Mouse (Mus musculus) stomach, postnatal 0 days (tissue): Measurements from ENCODE around the gene Stard3nl. TPM values are rescaled to one million over a fixed set of nuclear protein-coding genes. Genes with fewer than 3 reads are reported as not detected.
"Not testable (repeated sequence)": the region's sequence is repeated elsewhere in the genome, so short reads cannot be mapped to it uniquely, and the experiment has no call there.

Experiments used
- ATAC-seq: fragments of 200-750 bp; cut with Nextera tagmentation; 2 replicates; pipeline ENCODE4 v1.8.0; 2017; ENCODE audit not compliant: low FRiP score, low TSS enrichment
- DNase-seq: peaks from one replicate; pipeline ENCODE4 v3.0.0-alpha.2; 2016; ENCODE audit warnings: low spot score
- H3K27ac ChIP-seq: fragments of 300-500 bp; sonication (generic); replicated peaks from 2 replicates; pipeline ENCODE4 v1.5.1; 2014; ENCODE audit warnings: mild to moderate bottlenecking, control low read depth
- H3K27me3 ChIP-seq: fragments of 300-500 bp; sonication (generic); 2 replicates; pipeline ENCODE4 v1.6.1; 2014; ENCODE audit warnings: low read length; ENCODE audit not compliant: control insufficient read depth, insufficient read depth
- H3K36me3 ChIP-seq: fragments of 300-500 bp; sonication (generic); 2 replicates; pipeline ENCODE4 v1.6.1; 2014; ENCODE audit warnings: low read length, mixed read lengths; ENCODE audit not compliant: control insufficient read depth, insufficient read depth
- H3K4me1 ChIP-seq: fragments of 300-500 bp; sonication (generic); replicated peaks from 2 replicates; pipeline ENCODE4 v1.6.1; 2014; ENCODE audit warnings: antibody characterized with exemption; ENCODE audit not compliant: control insufficient read depth, insufficient read depth
- H3K4me2 ChIP-seq: fragments of 300-500 bp; sonication (generic); replicated peaks from 2 replicates; pipeline ENCODE4 v1.6.1; 2014; ENCODE audit warnings: low read depth, mild to moderate bottlenecking, control low read depth, moderate library complexity
- H3K4me3 ChIP-seq: fragments of 300-500 bp; sonication (generic); 2 replicates; pipeline ENCODE4 v1.5.1; 2014; ENCODE audit warnings: low read depth, low read length, control low read depth
- H3K9ac ChIP-seq: fragments of 300-500 bp; sonication (generic); 2 replicates; pipeline ENCODE4 v1.6.1; 2014; ENCODE audit warnings: mild to moderate bottlenecking, low read length, control low read depth, mixed read lengths
- H3K9me3 ChIP-seq: fragments of 300-500 bp; sonication (generic); 2 replicates; pipeline ENCODE4 v1.6.1; 2016; ENCODE audit warnings: low read length; ENCODE audit not compliant: control insufficient read depth
- CTCF ChIP-seq: IDR thresholded peaks from 2 replicates; pipeline ENCODE4 v1.5.1; 2016; ENCODE audit warnings: antibody characterized with exemption, low read depth, mild to moderate bottlenecking, moderate library complexity
- EP300 ChIP-seq: optimal IDR thresholded peaks from 2 replicates; pipeline ENCODE3; 2016; ENCODE audit warnings: antibody characterized with exemption
- WGBS: fragments of 180-500 bp; shearing (Covaris S2); extraction: QIAGEN DNeasy Blood & Tissue Kit; methylation state at CpG from one replicate; pipeline ENCODE4 v1.1.7; 2014; 5-methylcytosine and 5-hydroxymethylcytosine counted together
- polyA plus RNA-seq: library from polyadenylated mRNA; unstranded; fragments of >200 nt; fragmentation: Nextera tagmentation; extraction: Ambion mirVana; gene quantifications from 2 replicates; pipeline ENCODE4 v1.2.1, GENCODE M21; 2015

Gene Stard3nl
- polyA plus RNA-seq, 1 experiment from 2014 or later = 63.0 TPM

- Histone ChIP-seq H3K4me3 (no peak overlapping the region), H3K9me3 (no peaks in the 10 kb centered on the region), H3K27ac (no peak overlapping the region), H3K9ac (no peak overlapping the region), H3K27me3 (no peaks in the 10 kb centered on the region), H3K4me1 (no peaks in the 10 kb centered on the region), H3K36me3 (peaks cover 8% of the 10 kb centered on the region), H3K4me2 (no peak overlapping the region)
- TF ChIP-seq EP300 = no peak
- peak; percentile 66 for TF ChIP-seq CTCF
- 72% methylated on average over 6 of the region's 6 CpGs for WGBS
- peak; percentile 21 for DNase-seq
- no peak for ATAC-seq
These were observed 33.2 kb downstream of the Stard3nl start for GRCm38 (mm10) chr13:19362358-19362757.

GRCm38 (mm10) chr13:19358027-19358426 lies 37.6 kb downstream of the Stard3nl start:
- ATAC-seq (no peak), DNase-seq (no peak)
- no peaks in the 10 kb centered on the region for H3K4me1 ChIP-seq
- no peaks in the 10 kb centered on the region for H3K27me3 ChIP-seq
- no peak overlapping the region for H3K4me3 ChIP-seq
- no peak for TF ChIP-seq EP300
- TF ChIP-seq CTCF = no peak
- H3K9me3 ChIP-seq = no peaks in the 10 kb centered on the region
- H3K27ac ChIP-seq = no peak overlapping the region
- no peak overlapping the region for H3K4me2 ChIP-seq
- no peak overlapping the region for H3K9ac ChIP-seq
- WGBS = 53% methylated on average over 5 of the region's 5 CpGs
- peaks cover 12% of the 10 kb centered on the region for H3K36me3 ChIP-seq

GRCm38 (mm10) chr13:19357301-19357700 lies 38.3 kb downstream of the Stard3nl start:
- no peak for ATAC-seq
- 81% methylated on average over 7 of the region's 7 CpGs for WGBS
- H3K36me3 ChIP-seq = peaks cover 12% of the 10 kb centered on the region
- DNase-seq = no peak
- no peak overlapping the region for H3K27ac ChIP-seq
- no peak overlapping the region for H3K4me2 ChIP-seq
- no peaks in the 10 kb centered on the region for H3K4me1 ChIP-seq
- TF ChIP-seq CTCF = no peak
- no peak for TF ChIP-seq EP300
- no peak overlapping the region for H3K9ac ChIP-seq
- H3K4me3 ChIP-seq = no peak overlapping the region
- H3K9me3 ChIP-seq = no peaks in the 10 kb centered on the region
- no peaks in the 10 kb centered on the region for H3K27me3 ChIP-seq

GRCm38 (mm10) chr13:19356720-19357119 lies 38.9 kb downstream of the Stard3nl start:
- no peak overlapping the region for H3K9ac ChIP-seq
- ATAC-seq = no peak
- TF ChIP-seq CTCF = no peak
- TF ChIP-seq EP300 = no peak
- no peak for DNase-seq
- no peaks in the 10 kb centered on the region for H3K27me3 ChIP-seq
- H3K27ac ChIP-seq = no peak overlapping the region
- H3K4me1 ChIP-seq = no peaks in the 10 kb centered on the region
- H3K36me3 ChIP-seq = peaks cover 12% of the 10 kb centered on the region
- WGBS = 85% methylated on average over 5 of the region's 5 CpGs
- no peak overlapping the region for H3K4me2 ChIP-seq
- H3K9me3 ChIP-seq = no peaks in the 10 kb centered on the region
- H3K4me3 ChIP-seq = no peak overlapping the region

- Histone ChIP-seq H3K4me1 (no peaks in the 10 kb centered on the region), H3K36me3 (peaks cover 12% of the 10 kb centered on the region), H3K4me3 (no peak overlapping the region), H3K27me3 (no peaks in the 10 kb centered on the region), H3K9ac (no peak overlapping the region), H3K9me3 (no peaks in the 10 kb centered on the region), H3K27ac (no peak overlapping the region), H3K4me2 (no peak overlapping the region)
- 78% methylated on average over 7 of the region's 7 CpGs for WGBS
- ATAC-seq (no peak), DNase-seq (no peak)
- TF ChIP-seq EP300 (no peak), CTCF (no peak)
These were observed 39.5 kb downstream of the Stard3nl start for GRCm38 (mm10) chr13:19356120-19356519.

- no peaks in the 10 kb centered on the region for H3K27me3 ChIP-seq
- DNase-seq = no peak
- H3K9ac ChIP-seq = no peak overlapping the region
- no peak overlapping the region for H3K4me3 ChIP-seq
- no peak for ATAC-seq
- H3K27ac ChIP-seq = no peak overlapping the region
- no peaks in the 10 kb centered on the region for H3K9me3 ChIP-seq
- no peaks in the 10 kb centered on the region for H3K4me1 ChIP-seq
- TF ChIP-seq EP300 (no peak), CTCF (no peak)
- H3K4me2 ChIP-seq = no peak overlapping the region
- WGBS = 83% methylated on average over 3 of the region's 3 CpGs
- peaks cover 5% of the 10 kb centered on the region; the same call in 1 of the 2 replicates for H3K36me3 ChIP-seq
These were observed 42.8 kb downstream of the Stard3nl start for GRCm38 (mm10) chr13:19352795-19353194.

GRCm38 (mm10) chr13:19340356-19340755 lies 55.2 kb downstream of the Stard3nl start:
- H3K9me3 ChIP-seq, H3K9ac ChIP-seq, ATAC-seq, DNase-seq, H3K27me3 ChIP-seq, H3K4me2 ChIP-seq, H3K4me3 ChIP-seq, H3K36me3 ChIP-seq, H3K27ac ChIP-seq, H3K4me1 ChIP-seq: not testable (repeated sequence)
- 52% methylated on average over 1 of the region's 1 CpGs for WGBS

- not testable (repeated sequence) for DNase-seq
- 83% methylated on average over 1 of the region's 1 CpGs for WGBS
These were observed 59.3 kb downstream of the Stard3nl start for GRCm38 (mm10) chr13:19336310-19336709.

More at GRCm38 (mm10) chr13:19336310-19336709, 59.3 kb downstream of the Stard3nl start:
- not testable (repeated sequence) for H3K9ac ChIP-seq, H3K4me3 ChIP-seq, H3K27ac ChIP-seq, ATAC-seq, H3K9me3 ChIP-seq, H3K4me2 ChIP-seq, H3K36me3 ChIP-seq, H3K27me3 ChIP-seq, H3K4me1 ChIP-seq
